Mouse (Mus musculus) intestine, embryonic 14.5 days (tissue): ENCODE results near the gene Evi2b. TPM values are rescaled to one million over a fixed set of nuclear protein-coding genes. Genes with fewer than 3 reads are reported as not detected.

ENCODE experiments used
- ATAC-seq: fragments of 200-750 bp; cut with Nextera tagmentation; replicated peaks from 2 replicates; pipeline ENCODE4 v1.8.0; 2017; ENCODE audit warnings: low read depth, moderate number of reproducible peaks, moderate TSS enrichment, moderate library complexity; ENCODE audit not compliant: low FRiP score, low TSS enrichment
- DNase-seq: peaks from one replicate; pipeline ENCODE4 v3.0.0-alpha.2; 2018; ENCODE audit warnings: low spot score
- H3K27ac ChIP-seq: fragments of 300-500 bp; sonication (generic); 2 replicates; pipeline ENCODE4 v1.5.1; 2014; ENCODE audit warnings: low read depth, mild to moderate bottlenecking, control low read depth
- H3K27me3 ChIP-seq: fragments of 300-500 bp; sonication (generic); replicated peaks from 2 replicates; pipeline ENCODE4 v1.6.1; 2014; ENCODE audit warnings: low read length, control low read depth; ENCODE audit not compliant: control insufficient read depth, insufficient read depth
- H3K36me3 ChIP-seq: fragments of 300-500 bp; sonication (generic); 2 replicates; pipeline ENCODE4 v1.6.1; 2014; ENCODE audit warnings: low read length, control low read depth; ENCODE audit not compliant: control insufficient read depth, insufficient read depth
- H3K4me1 ChIP-seq: fragments of 300-500 bp; sonication (generic); replicated peaks from 2 replicates; pipeline ENCODE4 v1.6.1; 2014; ENCODE audit warnings: low read length, control low read depth, mixed read lengths; ENCODE audit not compliant: control insufficient read depth, insufficient read depth
- H3K4me2 ChIP-seq: fragments of 300-500 bp; sonication (generic); 2 replicates; pipeline ENCODE4 v1.6.1; 2014; ENCODE audit warnings: low read length
- H3K4me3 ChIP-seq: fragments of 300-500 bp; sonication (generic); 2 replicates; pipeline ENCODE4 v1.5.1; 2014; ENCODE audit warnings: low read depth, low read length, control low read depth, mixed read lengths
- H3K9ac ChIP-seq: fragments of 300-500 bp; sonication (generic); 2 replicates; pipeline ENCODE4 v1.6.1; 2014; ENCODE audit warnings: mild to moderate bottlenecking, low read length
- H3K9me3 ChIP-seq: fragments of 300-500 bp; sonication (generic); 2 replicates; pipeline ENCODE4 v1.6.1; 2016; ENCODE audit warnings: low read length, control low read depth; ENCODE audit not compliant: control insufficient read depth
- WGBS: fragments of 180-500 bp; shearing (Covaris S2); extraction: QIAGEN DNeasy Blood & Tissue Kit; methylation state at CpG from one replicate; pipeline ENCODE4 v1.1.7; 2014; 5-methylcytosine and 5-hydroxymethylcytosine counted together
- polyA plus RNA-seq: library from polyadenylated mRNA; unstranded; fragments of >200 nt; fragmentation: Nextera tagmentation; extraction: Ambion mirVana; gene quantifications from 2 replicates; pipeline ENCODE4 v1.2.1, GENCODE M21; 2014

Evi2b gene
- polyA plus RNA-seq, 1 experiment from 2014 or later = 0.39 TPM

DNA sequence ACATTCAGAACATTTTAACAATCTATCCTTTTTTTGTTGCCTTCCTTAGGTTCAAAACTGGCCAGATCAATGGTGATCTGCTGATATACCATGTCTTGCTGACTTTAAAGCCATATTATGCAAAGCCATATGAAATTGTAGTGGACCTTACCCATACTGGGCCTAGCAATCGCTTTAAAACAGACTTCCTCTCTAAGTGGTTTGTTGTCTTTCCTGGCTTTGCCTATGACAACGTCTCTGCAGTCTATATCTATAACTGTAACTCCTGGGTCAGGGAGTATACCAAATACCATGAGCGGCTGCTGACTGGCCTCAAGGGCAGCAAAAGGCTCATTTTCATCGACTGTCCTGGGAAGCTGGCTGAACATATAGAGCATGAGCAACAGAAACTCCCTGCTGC, 12.0 kb upstream of the Evi2b start:
- H3K27me3 ChIP-seq = no peaks in the 10 kb centered on the region
- H3K4me3 ChIP-seq = no peak overlapping the region
- no peak overlapping the region for H3K4me2 ChIP-seq
- no peak overlapping the region for H3K27ac ChIP-seq
- peaks cover 26% of the 10 kb centered on the region for H3K36me3 ChIP-seq
- DNase-seq (peak; percentile 15), ATAC-seq (no peak)
- no peak overlapping the region for H3K9ac ChIP-seq
- H3K9me3 ChIP-seq = no peaks in the 10 kb centered on the region
- H3K4me1 ChIP-seq = no peaks in the 10 kb centered on the region
- WGBS = 91% methylated on average over 4 of the region's 4 CpGs

DNA sequence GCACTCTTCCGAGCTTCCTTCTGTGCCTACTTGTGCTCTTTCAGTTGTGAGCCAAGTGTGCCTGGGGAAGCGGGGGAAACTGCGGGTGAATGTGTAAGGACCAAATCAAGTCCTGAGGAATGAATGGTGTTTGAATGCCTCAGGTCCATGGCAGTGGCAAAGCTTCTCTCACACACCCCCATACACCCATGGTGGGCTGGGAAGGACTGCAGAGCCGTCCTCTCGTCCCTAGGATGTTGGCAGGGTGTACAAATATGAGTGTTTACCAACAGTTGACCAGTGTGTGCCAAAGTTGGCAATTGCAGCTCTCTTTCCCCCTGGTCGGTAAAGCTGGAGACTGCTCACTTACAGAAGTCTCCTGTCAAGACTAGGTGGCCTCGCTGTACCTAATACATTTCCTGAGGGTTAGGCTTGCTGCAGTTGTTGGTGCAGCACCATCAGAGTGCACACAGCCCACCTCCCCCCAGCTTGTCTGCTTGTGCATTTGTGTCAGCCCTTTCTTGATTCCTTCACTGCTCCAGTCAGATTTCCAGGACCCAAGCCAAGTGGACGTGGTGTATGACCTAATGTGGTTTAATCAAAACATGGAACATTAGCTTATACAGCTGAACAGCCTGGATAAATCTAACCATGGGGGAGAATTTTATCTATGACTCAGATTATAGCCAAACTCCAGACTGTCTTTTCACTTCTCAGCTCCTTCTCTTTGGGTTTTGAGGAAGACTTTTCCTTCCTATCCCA, 10.6 kb upstream of the Evi2b start:
- Histone ChIP-seq H3K27ac (0 out of 2 replicates have a peak overlapping the region, but pooled peaks have one; percentile 12), H3K4me2 (no peak overlapping the region), H3K27me3 (no peaks in the 10 kb centered on the region), H3K9ac (no peak overlapping the region), H3K9me3 (no peaks in the 10 kb centered on the region), H3K36me3 (peaks cover 21% of the 10 kb centered on the region), H3K4me3 (no peak overlapping the region), H3K4me1 (no peaks in the 10 kb centered on the region)
- no peak for DNase-seq
- 78% methylated on average over 8 of the region's 8 CpGs for WGBS
- no peak for ATAC-seq

DNA sequence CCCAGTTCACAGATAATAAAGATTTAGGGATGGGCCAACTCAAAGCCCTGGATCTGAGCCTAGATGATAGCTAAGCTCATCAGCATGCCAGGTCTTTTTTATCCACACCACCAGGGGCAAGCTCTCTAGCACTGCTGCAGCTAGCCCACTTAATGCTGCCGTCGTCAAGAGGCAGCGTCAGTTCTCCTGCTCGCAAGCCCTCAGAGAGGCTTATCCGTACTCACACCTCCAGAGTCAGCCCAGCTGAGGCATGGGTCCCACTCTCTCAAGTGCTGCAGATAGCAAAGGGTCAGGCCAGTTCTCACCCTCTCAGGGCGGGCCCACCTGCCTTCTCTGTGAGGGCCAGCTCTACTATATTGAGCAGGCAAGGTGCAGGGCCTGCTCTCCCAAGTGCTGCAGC, 9.7 kb upstream of the Evi2b start:
- Histone ChIP-seq H3K27ac (no peak overlapping the region), H3K4me2 (no peak overlapping the region), H3K4me3 (no peak overlapping the region), H3K9ac (no peak overlapping the region), H3K9me3 (no peaks in the 10 kb centered on the region), H3K27me3 (no peaks in the 10 kb centered on the region), H3K4me1 (no peaks in the 10 kb centered on the region), H3K36me3 (peaks cover 21% of the 10 kb centered on the region)
- DNase-seq (peak; percentile 23), ATAC-seq (no peak)
- 82% methylated on average over 6 of the region's 6 CpGs for WGBS

DNA sequence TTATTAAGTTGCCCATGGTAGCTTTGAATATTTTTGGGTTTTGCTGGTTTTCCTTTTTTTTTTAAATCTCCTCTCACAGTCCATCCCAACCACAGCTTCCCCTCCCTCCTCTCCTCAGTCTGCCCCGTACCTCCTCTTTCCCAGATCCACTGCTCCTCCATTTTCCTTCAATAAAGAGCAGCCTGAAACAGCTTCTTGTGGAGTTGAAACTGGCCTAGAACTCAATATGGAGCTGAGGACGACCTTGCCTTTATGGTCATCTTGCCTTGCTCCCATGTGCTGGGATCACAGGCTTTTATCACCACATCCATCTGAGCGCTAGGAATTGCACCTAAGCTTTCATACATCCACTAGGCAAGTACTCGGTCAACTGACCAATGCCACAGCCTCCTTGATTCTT, 7.9 kb upstream of the Evi2b start:
- Histone ChIP-seq H3K9me3 (no peaks in the 10 kb centered on the region), H3K27ac (no peak overlapping the region), H3K9ac (no peak overlapping the region), H3K4me2 (no peak overlapping the region), H3K4me1 (no peaks in the 10 kb centered on the region), H3K27me3 (no peaks in the 10 kb centered on the region), H3K36me3 (peaks cover 18% of the 10 kb centered on the region), H3K4me3 (no peak overlapping the region)
- WGBS = 91% methylated on average over 4 of the region's 4 CpGs
- DNase-seq = no peak
- ATAC-seq = no peak

DNA sequence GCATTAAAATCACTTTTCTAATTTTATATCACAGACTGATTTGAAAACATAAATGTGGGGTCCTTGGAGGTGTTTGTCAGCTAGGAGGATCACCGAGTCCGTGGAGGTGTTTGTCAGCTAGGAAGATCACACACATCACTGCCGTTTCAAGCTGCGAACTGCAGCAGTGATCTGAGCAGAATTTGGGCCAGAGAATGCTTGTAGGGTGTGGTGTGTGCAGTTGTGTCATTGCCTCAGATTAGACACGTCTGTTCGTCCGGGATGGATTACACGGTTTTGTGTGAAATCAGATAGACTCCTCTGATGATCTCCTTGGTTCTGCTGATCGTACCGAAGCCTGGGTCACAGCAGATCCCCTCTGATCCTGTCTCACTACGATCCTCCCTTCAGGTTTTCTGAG, 7.2 kb upstream of the Evi2b start:
- no peaks in the 10 kb centered on the region for H3K4me1 ChIP-seq
- H3K9ac ChIP-seq = no peak overlapping the region
- DNase-seq (no peak), ATAC-seq (no peak)
- no peaks in the 10 kb centered on the region for H3K27me3 ChIP-seq
- no peak overlapping the region for H3K4me2 ChIP-seq
- H3K9me3 ChIP-seq = no peaks in the 10 kb centered on the region
- H3K36me3 ChIP-seq = peaks cover 14% of the 10 kb centered on the region
- H3K27ac ChIP-seq = no peak overlapping the region
- 86% methylated on average over 11 of the region's 11 CpGs for WGBS
- no peak overlapping the region for H3K4me3 ChIP-seq

DNA sequence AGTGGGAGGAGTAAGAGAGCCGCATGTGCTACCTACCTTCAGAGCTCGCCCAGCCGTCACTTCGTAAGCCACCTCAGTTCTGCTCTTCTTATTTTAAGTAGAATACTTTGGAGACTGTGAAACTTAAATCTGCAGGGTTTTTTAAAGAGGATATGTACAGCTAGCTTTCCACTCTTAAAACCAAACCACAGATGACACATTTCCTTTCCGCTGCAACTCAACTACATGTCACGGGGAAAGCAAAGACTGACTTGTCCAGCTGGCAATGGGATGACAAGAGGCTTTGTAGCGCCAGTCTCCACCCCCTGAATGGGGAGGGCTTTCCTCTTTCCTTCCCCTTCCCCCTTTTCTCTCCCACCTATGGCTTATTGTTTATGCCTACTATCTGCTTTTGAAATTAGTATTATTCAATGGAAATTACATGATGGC, 6.8 kb upstream of the Evi2b start, which contains the start of the genes Evi2 and Evi2a:
Gene Evi2 (minus strand): TSS at position 257 of the 429 bp plus-strand sequence.
Gene Evi2a (minus strand): TSS at position 277 of the 429 bp plus-strand sequence.
- no peak for DNase-seq
- Histone ChIP-seq H3K36me3 (peaks cover 14% of the 10 kb centered on the region), H3K27ac (no peak within 1 kb of the TSS), H3K9ac (no peak within 1 kb of the TSS), H3K4me2 (no peak within 1 kb of the TSS), H3K4me1 (no peaks in the 10 kb centered on the region), H3K9me3 (no peaks in the 10 kb centered on the region), H3K27me3 (no peaks in the 10 kb centered on the region), H3K4me3 (no peak within 1 kb of the TSS)
- 89% methylated on average over 7 of the region's 7 CpGs for WGBS
- no peak for ATAC-seq

DNA sequence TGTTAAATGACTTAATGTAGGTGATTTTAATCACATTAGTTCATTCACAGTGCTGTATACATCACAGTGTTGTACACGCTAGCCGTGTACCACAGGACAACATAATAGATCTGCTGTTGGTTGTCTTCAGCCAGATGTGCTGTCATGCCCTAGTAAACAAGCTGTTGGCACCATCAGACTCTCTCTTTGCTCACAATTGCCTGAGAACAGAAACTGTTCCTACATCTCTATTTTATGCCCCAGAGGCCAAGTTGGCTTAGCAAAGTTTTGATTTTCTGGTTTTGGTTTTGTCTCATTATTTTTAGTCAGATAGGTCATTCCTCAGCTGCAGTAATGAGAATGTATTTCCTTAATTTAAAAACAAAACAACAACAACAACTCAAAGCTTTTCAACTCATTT, 6.2 kb upstream of the Evi2b start:
- no peaks in the 10 kb centered on the region for H3K9me3 ChIP-seq
- ATAC-seq (no peak), DNase-seq (no peak)
- H3K36me3 ChIP-seq = peaks cover 16% of the 10 kb centered on the region
- 87% methylated on average over 2 of the region's 2 CpGs for WGBS
- no peak overlapping the region for H3K9ac ChIP-seq
- no peak overlapping the region for H3K27ac ChIP-seq
- H3K4me1 ChIP-seq = no peaks in the 10 kb centered on the region
- H3K4me3 ChIP-seq = no peak overlapping the region
- H3K4me2 ChIP-seq = no peak overlapping the region
- no peaks in the 10 kb centered on the region for H3K27me3 ChIP-seq

DNA sequence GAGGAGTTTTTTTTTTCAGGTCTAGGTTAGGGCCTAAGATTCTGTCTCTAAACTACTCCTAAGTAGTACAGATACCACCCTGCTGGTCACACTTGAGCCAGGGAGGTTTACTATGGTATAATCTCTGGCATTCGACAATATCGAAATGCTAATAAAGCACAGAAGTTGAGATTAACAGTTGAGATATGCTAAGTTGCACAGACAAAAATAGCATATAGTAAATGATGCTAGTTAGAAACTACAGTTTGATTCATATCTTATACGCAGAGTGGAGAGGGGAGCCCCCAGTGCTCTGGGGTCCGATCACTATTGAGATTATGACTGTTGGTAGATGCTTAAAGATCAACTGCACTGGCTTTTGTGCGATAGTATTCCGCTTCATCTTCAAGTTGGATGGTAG, 5.7 kb upstream of the Evi2b start:
- Histone ChIP-seq H3K36me3 (peaks cover 21% of the 10 kb centered on the region), H3K9me3 (no peaks in the 10 kb centered on the region), H3K27ac (no peak overlapping the region), H3K9ac (no peak overlapping the region), H3K4me3 (no peak overlapping the region), H3K4me1 (no peaks in the 10 kb centered on the region), H3K4me2 (no peak overlapping the region), H3K27me3 (no peaks in the 10 kb centered on the region)
- 91% methylated on average over 6 of the region's 6 CpGs for WGBS
- ATAC-seq = no peak
- DNase-seq = no peak

DNA sequence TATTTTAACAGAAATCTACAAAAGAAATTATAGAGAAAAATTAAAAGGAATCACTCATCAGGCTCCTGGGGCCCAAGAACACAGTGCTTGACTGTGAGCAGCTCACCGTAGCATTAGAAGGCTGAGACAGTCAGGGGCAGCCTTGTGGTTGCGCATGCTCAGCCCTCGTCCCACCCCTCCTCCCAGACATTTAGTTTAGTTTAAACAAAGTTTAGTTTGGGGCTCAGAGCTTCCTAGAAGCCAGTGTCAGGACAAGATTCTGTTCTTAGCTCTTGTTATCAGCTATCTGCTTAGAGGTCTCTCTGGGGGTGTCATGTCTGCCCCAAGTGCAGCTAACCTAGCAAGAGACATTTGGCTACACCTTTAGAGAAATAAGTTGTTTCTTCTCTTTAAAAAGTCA, 5.0 kb upstream of the Evi2b start:
- Histone ChIP-seq H3K4me1 (no peaks in the 10 kb centered on the region), H3K27me3 (no peaks in the 10 kb centered on the region), H3K4me3 (no peak overlapping the region), H3K9ac (no peak overlapping the region), H3K9me3 (no peaks in the 10 kb centered on the region), H3K4me2 (no peak overlapping the region), H3K36me3 (peaks cover 25% of the 10 kb centered on the region), H3K27ac (no peak overlapping the region)
- DNase-seq (no peak), ATAC-seq (no peak)
- 88% methylated on average over 3 of the region's 3 CpGs for WGBS
